Mouse (Mus musculus) lung, postnatal 36 days (tissue): Measurements from ENCODE around the gene Hprt.

ENCODE experiments used
- DNase-seq: peaks from one replicate; pipeline ENCODE4 v3.0.0; 2022; ENCODE audit warnings: mixed read lengths

Gene Hprt

GRCm38 (mm10) chrX:53045187-53045903 is 57.4 kb downstream of the Hprt start:
- no peak for DNase-seq

DNA sequence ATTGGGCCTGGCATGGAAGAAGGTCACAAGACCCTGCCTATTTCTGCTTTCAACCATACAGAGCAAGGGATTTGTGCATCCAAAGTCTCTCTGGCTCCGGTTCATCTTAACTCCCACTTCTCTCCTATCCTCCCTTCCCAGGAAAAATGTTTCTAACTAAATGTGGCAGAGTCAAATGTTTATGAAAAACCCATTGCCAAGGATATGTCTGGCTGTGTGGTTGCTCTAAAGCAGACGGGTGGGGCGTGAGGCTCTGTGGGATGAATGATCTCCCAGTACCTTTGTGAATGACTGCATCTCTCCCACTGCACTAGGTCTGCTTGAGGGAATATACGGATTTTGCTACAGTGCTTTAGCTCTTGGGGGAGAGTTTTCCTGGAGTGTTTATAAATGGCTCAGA is 58.1 kb downstream of the Hprt start:
- no peak for DNase-seq

- DNase-seq: no peak
Measured at GRCm38 (mm10) chrX:53046911-53047310, 59.0 kb downstream of the Hprt start.

GRCm38 (mm10) chrX:53049196-53049595 is 61.3 kb downstream of the Hprt start:
- DNase-seq: no peak

- no peak for DNase-seq
Measured at GRCm38 (mm10) chrX:53050353-53050752, 62.4 kb downstream of the Hprt start.

DNA sequence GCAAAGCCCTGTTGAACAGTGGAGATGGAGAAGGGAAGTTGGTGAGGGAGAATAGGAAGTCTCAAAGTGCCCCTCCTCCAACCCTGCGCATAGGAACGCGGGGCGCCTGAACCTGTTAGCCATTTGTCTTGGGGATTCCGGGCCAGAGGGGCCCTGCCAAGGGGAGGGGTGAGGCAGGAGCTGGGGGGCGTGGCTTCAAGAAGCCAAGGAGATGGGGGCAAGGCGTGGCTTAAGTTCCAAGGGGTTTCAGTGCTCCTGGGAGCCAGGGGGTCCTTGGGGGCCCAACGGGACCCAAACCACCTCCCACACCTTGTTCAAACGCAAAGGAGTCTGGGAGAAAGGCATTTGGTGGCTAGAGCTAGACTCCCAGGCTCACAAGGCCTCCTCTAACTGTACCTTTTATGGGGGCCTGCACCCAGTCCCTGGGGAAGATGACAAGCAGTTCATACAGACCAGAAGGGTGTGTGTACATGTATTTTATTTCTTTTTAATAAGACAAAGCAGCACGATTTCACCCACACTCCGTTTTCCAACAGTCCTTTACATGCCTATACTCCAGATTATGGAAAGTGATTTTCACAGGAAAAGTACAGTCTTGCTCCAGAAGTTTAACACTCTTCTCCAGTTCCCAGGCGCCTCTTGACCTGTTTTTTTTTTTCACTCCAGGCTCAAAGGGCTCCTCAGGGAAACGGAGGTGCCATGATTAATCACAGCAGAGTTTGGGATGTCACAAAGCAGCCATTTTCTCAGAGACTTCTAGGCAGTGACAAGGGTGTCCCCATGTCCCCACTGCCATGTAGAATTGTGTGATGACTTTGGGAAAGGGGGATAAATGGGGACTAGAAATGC is 64.9 kb downstream of the Hprt start:
- peak; percentile 21 for DNase-seq

- DNase-seq: no peak
Measured at GRCm38 (mm10) chrX:53053885-53054284, 65.9 kb downstream of the Hprt start.

- DNase-seq: peak; percentile 26
Measured at GRCm38 (mm10) chrX:53055771-53056170, 67.8 kb downstream of the Hprt start.

- peak; percentile 56 for DNase-seq
Measured at GRCm38 (mm10) chrX:53056627-53057026, 68.7 kb downstream of the Hprt start.

DNA sequence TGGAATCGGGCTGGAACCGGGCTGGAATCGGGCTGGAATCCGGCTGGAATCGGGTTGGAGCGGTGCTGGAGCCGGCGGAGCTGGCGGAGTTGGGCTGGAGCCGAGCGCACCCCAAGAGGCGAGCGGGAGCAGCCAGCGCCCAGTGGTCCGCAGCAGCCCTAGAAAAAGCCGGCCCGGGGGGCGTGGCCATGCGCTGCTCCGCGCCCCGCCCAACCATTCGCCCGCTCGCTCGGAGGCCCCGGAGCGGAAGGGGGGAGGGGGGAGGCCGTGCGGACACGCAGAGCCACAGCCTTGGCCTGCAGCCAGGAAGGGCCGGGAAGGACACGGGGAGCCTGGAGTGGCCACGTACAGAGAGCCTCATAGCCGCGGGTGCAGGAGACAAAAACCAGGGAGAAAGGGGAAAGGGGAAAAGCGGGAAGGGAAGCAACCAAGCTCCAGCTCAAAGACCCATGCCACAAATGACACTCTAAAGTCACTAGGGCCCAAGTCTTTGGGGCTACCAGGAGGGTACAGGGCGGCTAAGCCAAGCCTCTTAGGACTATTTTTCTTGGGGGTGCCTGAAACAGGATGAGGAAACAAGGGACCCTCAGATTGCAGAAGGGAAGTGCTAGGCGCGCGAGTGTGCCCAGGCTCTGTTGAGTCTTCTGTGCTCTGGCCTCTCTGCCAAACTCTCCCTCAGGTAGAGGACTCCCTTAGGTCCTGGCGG is 69.3 kb downstream of the Hprt start:
- DNase-seq: peak; percentile 93

GRCm38 (mm10) chrX:53057760-53058090 is 69.8 kb downstream of the Hprt start:
- no peak for DNase-seq

DNA sequence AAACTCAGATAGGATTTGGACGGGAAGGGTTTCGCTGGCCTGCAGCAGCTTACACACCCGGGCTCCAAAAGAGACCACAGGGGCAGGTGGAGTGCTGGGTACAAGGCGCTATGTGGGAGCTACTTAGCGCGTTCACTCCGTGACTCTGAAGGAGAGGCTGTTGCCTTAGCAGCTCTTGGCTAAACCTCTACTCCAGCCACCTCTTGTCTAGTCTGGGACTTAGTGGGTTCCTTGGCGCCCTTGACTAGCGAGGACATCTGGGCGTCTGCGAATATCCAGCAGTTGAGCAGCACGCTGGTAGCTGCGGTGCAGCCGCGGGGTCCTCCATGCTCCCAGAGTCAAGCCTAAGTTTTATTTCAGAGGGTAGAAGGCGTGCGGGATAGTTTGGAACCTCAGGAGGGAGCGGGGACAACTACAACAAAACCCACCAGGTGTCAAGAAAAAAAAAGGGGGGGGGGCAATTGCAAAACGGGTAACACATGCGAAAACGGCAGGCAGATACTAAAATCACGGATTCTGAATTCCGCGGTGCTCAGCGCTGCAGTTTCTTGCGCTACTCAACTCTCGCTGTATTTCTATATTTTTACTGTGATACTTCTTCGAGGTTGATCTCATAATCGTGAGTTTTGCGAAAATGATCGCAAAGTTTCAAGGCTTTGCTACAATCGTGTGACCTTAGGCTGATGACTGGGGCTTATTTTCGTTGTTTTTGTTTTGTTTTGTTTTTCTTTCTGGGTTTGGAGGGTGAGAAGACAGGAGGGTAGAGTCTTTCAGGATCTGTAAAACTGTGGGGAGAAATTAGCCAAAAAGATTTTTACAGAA is 70.7 kb downstream of the Hprt start:
- DNase-seq: no peak

DNA sequence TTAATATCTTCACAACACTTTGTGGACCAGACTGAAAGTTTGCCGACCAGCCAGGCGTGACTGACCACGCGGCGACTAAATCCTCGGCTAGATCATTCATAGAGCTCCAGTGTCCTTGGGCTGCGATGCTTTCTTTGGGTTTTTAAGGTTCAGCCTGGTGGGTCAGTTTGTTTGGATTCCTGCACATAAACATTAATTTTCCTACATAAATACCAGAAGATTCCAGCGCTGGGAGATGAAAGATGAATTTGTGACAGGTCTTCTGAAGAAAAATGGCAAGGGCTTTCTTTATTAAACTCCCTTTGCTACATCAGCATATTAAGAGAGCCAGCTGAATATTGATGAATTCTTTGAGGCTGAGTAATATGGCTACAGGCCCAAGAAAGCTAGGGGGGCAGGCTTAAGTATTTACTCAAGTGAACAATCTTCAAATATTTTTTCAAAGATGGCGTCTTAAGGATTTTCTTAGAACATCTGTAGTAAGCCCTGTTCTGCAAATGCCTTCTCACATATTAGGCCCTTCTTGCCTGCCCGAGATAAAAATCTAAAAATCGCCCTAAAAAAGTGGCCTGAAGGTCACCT is 71.6 kb downstream of the Hprt start:
- DNase-seq: no peak

DNA sequence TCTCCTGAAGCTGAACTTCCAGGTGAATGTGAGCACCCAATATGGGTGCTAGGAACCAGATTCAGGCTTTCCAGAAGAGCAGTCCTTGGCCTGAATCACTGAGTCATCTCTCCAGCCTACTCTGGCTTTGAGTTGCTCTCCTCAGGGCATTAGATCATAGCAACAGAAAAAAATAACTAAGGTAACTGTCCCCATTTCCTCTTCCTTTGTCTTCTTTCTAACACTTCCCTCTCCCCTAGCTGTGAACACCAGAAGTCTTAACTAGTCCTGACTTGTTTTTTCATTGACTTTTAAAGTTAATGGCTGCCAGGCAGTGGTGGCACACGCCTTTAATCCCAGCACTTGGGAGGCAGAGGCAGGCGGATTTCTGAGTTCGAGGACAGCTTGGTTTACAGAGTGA is 76.5 kb downstream of the Hprt start:
- no peak for DNase-seq
